Mouse (Mus musculus): ENCODE results near the gene Slc25a53. TPM values are rescaled to one million over a fixed set of nuclear protein-coding genes. Genes with fewer than 3 reads are reported as not detected.

The Slc25a53 gene
- polyA plus RNA-seq (2015; fragmentation: Nextera tagmentation; extraction: Ambion mirVana): 15.9 and 18.6 TPM in 2 replicates

DNA sequence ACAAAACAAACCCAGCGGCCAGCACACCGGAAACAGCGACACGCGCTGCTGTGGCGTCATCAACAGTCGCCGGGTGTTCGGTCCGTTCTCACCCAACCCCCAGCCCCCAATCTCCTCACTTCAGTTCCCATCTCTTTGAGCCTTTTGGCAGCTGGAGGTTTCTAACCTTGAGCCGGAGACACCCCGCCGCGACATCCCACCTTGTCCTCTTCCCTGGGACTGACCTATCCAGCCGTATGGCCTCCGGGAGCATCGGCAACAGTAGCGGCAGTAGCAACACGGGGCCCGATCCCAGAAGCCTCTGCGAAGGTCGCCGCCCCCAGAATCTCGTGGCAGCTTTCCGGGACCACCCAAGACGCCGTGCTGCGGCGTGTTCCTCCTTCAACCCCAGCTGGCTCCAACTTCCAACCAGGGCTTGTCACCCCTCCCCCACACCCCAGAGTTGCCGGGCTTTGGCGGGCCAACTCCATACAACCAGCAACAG, at the start of gene Slc25a53:
Gene Slc25a53 (minus strand): TSS at position 303 of the 484 bp plus-strand sequence.
- Histone ChIP-seq H3K9me3 (no peaks in the 10 kb centered on the region), H3K36me3 (no peaks in the 10 kb centered on the region), H3K4me1 (replicated peaks) (peaks cover 7% of the 10 kb centered on the region; the same call in 1 of the 2 replicates), H3K9ac (peak within 1 kb of the TSS; percentile 68), H3K4me2 (peak within 1 kb of the TSS; percentile 62), H3K27ac (peak within 1 kb of the TSS; percentile 92), H3K4me3 (peak within 1 kb of the TSS; percentile 48), H3K27me3 (no peaks in the 10 kb centered on the region)
- WGBS: 18% methylated on average over 31 of the region's 31 CpGs
- peak; percentile 95 for ATAC-seq (ENCODE audit: low FRiP score)

DNA sequence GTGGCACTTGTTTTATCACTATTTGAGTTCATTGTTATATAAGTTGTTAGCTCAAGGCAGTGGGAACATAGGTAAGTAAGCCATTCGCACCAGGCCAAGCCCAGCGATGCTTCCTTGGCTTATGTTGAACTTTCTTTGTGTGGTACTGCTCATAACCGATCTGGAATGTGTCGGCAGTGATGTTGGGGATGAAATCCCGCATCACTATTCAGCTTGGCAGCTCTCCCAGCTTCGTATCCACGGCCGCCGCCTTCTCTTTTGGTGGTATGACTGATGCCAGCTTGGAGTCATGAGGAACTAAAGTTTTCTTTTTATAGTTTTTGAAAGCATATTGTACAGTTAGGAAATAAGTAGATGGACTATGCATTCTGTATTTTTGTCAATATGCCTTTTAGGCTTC, 25.1 kb upstream of the Slc25a53 start:
- Histone ChIP-seq H3K36me3 (no peaks in the 10 kb centered on the region), H3K4me3 (no peak overlapping the region), H3K9me3 (no peaks in the 10 kb centered on the region), H3K27ac (no peak overlapping the region), H3K9ac (no peak overlapping the region), H3K27me3 (no peaks in the 10 kb centered on the region), H3K4me2 (no peak overlapping the region), H3K4me1 (replicated peaks) (no peaks in the 10 kb centered on the region)
- 76% methylated on average over 9 of the region's 9 CpGs for WGBS
- no peak for ATAC-seq (ENCODE audit: low FRiP score)

DNA sequence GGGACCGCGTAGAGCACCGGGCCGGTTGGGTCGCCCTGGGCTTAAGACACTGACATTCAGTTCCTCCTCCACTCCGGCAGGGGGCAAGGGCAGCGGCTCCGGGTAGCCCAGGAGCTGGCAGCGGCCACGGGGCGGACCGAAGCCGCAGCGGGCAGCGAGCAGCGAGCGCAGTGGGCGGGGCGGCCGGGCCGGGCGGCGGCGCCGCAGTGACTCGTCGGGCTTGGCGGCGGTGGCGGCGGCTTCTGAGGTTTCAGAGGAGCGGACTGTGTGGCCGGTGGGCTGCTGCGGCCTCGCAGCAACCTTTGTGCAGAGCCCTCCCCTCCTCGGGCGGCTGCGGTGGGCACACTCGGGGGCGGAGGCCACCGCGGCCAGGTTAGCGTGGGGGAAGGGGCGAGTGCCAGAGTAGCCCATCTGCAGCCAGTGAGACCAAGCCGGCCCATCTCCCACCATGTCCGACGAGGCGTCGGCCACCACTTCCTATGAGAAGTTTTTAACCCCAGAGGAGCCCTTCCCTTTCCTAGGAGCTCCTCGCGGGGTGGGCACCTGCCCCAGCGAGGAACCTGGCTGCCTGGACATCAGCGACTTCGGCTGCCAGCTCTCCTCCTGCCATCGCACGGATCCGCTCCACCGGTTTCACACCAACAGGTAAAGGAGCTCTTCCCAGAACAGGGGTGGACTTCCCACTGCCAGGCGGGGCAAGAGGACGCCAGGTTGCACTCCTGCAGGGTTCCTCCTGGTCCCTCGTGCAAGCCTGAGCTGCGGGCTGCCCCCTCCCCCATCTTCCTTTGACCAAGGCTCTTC, 11.5 kb upstream of the Slc25a53 start, which contains the start of gene Fam199x:
Gene Fam199x (plus strand): TSS at position 170 of the 801 bp plus-strand sequence.
- Histone ChIP-seq H3K27ac (peak within 1 kb of the TSS; percentile 64), H3K27me3 (no peaks in the 10 kb centered on the region), H3K36me3 (no peaks in the 10 kb centered on the region), H3K9ac (peak within 1 kb of the TSS; percentile 83), H3K9me3 (no peaks in the 10 kb centered on the region), H3K4me1 (replicated peaks) (peaks cover 10% of the 10 kb centered on the region; the same call in 1 of the 2 replicates), H3K4me2 (peak within 1 kb of the TSS; percentile 63), H3K4me3 (peak within 1 kb of the TSS; percentile 64)
- WGBS: 11% methylated on average over 25 of the region's 62 CpGs
- ATAC-seq (ENCODE audit: low FRiP score): peak; percentile 96

DNA sequence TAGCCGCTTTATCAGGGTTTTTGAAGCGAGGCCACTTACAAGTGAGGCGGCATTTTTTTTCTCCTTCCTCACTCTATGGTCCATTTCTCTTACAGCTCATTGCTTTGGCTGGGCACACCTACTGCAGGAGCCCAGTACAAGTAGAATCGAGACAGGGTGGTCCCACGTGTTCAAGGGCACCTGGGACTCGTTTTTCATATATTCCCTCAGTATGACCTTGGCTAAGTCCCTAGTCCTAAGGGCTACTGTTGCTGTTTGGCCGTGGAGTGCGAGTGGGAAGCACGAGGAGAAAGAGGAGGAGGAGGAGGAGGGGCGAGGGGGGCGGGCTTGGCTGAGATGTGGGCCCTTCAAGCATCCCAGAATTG, 10.9 kb upstream of the Slc25a53 start:
- peak overlapping the region; percentile 83 for H3K9ac ChIP-seq
- no peaks in the 10 kb centered on the region for H3K36me3 ChIP-seq
- H3K4me2 ChIP-seq: peak overlapping the region; percentile 63
- no peak overlapping the region for H3K27ac ChIP-seq
- H3K4me1 ChIP-seq (replicated peaks): peaks cover 10% of the 10 kb centered on the region; the same call in 1 of the 2 replicates
- no peaks in the 10 kb centered on the region for H3K27me3 ChIP-seq
- 22% methylated on average over 8 of the region's 11 CpGs for WGBS
- H3K9me3 ChIP-seq: no peaks in the 10 kb centered on the region
- ATAC-seq (ENCODE audit: low FRiP score): no peak; the same call in 1 of the 2 replicates
- H3K4me3 ChIP-seq: peak overlapping the region; percentile 64

DNA sequence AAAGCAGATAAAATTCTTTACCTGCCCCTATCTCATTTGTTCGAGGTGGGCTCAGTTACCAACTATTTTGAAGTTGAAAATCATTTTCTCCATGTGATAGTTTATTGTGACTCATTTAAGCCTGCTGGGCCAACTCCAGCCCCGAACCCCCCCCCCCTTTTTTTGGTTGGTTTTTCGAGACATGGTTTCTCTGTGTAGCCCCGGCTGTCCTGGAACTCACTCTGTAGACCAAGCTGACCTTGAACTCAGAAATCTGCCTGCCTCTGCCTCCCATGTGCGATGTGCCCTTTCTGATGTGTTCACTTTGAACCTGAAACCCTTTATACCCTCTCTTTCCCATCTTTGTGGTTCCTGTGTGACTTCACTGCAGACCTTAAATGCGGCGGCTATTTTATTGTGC, 400 bp upstream of the Slc25a53 start:
- 0 out of 2 replicates have a peak overlapping the region, but pooled peaks have one; percentile 92 for H3K27ac ChIP-seq
- ATAC-seq (ENCODE audit: low FRiP score): peak; percentile 61
- WGBS: 40% methylated on average over 7 of the region's 7 CpGs

DNA sequence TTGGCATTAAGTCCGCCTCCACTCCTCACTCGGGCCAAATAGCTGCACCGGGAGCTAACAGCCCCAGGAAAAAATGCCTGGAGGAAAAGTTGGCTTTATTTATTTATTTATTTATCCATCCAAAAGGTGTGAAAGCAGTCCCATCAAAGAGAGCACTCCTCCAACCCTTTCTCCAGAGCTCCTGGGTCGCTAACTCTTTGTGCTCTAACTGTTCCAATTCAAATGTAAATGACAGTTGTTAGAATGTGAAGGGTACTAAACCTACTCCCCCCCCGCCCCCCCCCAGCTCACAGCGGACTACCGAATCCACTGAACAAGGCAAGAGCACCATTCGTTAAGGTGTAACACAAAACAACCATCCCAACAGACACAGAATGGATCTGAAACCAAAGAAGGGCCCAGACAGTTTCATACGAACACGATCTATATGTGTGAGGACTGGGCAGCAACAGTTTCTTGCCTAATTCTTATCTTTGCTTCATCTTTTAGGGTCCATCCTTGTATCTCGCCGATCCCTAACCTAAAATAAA, 567 bp downstream of the Slc25a53 start:
- Histone ChIP-seq H3K9ac (peak overlapping the region; percentile 68), H3K4me3 (peak overlapping the region; percentile 48)
- 15% methylated on average over 12 of the region's 12 CpGs for WGBS

More for the DNA sequence above, 400 bp upstream of the Slc25a53 start:
- peak overlapping the region; percentile 48 for H3K4me3 ChIP-seq
- no peaks in the 10 kb centered on the region for H3K9me3 ChIP-seq
- H3K36me3 ChIP-seq: no peaks in the 10 kb centered on the region
- no peaks in the 10 kb centered on the region for H3K27me3 ChIP-seq
- H3K4me2 ChIP-seq: peak overlapping the region; percentile 51
- H3K9ac ChIP-seq: no peak overlapping the region
- H3K4me1 ChIP-seq (replicated peaks): peaks cover 7% of the 10 kb centered on the region; the same call in 1 of the 2 replicates

DNA sequence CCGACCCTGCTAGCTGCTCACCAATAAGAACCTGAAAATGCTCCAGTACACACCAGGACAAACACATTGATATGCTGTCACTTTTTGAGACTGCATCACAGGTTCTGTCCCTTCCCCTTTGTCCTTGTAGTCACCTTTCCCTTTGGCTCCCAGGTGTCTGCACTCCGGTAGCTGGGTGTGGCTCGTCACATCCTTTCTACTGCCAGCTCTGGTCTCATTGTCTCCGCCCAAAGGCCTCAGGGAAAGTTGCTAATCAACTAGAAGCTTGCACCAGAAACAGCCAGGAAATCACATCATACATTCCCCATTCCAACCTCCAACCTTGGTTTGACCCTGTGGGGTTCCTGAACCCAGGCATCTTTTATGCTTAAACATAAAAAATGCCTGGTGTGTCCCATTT, 3.8 kb downstream of the Slc25a53 start:
- Histone ChIP-seq H3K27ac (no peak overlapping the region), H3K4me3 (no peak overlapping the region), H3K4me2 (no peak overlapping the region), H3K27me3 (no peaks in the 10 kb centered on the region), H3K36me3 (no peaks in the 10 kb centered on the region), H3K9ac (no peak overlapping the region), H3K9me3 (no peaks in the 10 kb centered on the region), H3K4me1 (replicated peaks) (peaks cover 7% of the 10 kb centered on the region; the same call in 1 of the 2 replicates)
- 77% methylated on average over 4 of the region's 4 CpGs for WGBS
- ATAC-seq (ENCODE audit: low FRiP score): no peak

More for the DNA sequence above, 567 bp downstream of the Slc25a53 start:
- Histone ChIP-seq H3K27ac (peak overlapping the region; percentile 92), H3K36me3 (no peaks in the 10 kb centered on the region), H3K9me3 (no peaks in the 10 kb centered on the region), H3K4me1 (replicated peaks) (peaks cover 7% of the 10 kb centered on the region; the same call in 1 of the 2 replicates), H3K4me2 (peak overlapping the region; percentile 62), H3K27me3 (no peaks in the 10 kb centered on the region)
- no peak for ATAC-seq (ENCODE audit: low FRiP score)

DNA sequence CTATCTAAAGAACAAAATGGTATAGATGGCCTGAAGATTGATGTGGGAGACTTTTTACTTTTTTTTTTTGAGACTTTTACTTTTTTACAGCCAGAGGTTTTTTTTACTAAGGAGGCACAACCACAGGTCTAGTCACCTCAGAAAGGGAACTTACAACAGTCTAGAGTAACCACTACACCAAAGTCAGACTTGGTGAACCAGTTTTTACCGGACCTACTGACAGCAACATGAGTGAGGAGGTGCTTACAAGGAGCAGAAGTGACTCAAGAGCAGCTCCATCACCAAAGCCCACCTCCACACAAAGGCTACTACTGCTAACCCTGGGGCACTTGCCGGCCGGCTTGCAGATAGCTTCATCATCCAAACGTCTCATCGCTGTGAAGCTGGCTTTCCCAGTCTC, 6.4 kb downstream of the Slc25a53 start:
- no peak overlapping the region for H3K27ac ChIP-seq
- no peak overlapping the region for H3K9ac ChIP-seq
- peaks cover 1% of the 10 kb centered on the region; the same call in 1 of the 2 replicates for H3K4me1 ChIP-seq (replicated peaks)
- no peak overlapping the region for H3K4me2 ChIP-seq
- H3K9me3 ChIP-seq: no peaks in the 10 kb centered on the region
- H3K4me3 ChIP-seq: no peak overlapping the region
- H3K36me3 ChIP-seq: peaks cover 4% of the 10 kb centered on the region; the same call in 1 of the 2 replicates
- WGBS: 88% methylated on average over 5 of the region's 5 CpGs
- no peaks in the 10 kb centered on the region for H3K27me3 ChIP-seq
- no peak for ATAC-seq (ENCODE audit: low FRiP score)

DNA sequence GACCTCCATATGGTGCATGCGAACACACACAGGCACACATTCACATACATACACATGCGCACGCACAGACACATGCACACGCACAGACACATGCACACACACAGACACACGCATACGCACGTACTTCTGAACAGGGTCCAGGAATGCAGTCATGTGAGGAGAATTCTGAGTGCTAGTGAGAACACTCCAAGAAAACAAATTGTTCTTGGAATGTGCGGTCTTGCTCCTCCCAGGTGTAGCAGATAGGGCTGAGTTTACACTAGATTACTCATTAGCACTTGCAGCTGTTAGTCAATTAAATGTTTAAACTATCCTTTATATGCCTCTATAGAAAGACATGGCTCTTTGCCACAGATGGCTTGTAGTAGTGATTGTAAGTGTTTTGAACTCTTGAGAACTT, 7.2 kb downstream of the Slc25a53 start:
- no peak for ATAC-seq (ENCODE audit: low FRiP score)
- peaks cover 4% of the 10 kb centered on the region; the same call in 1 of the 2 replicates for H3K36me3 ChIP-seq
- no peak overlapping the region for H3K4me3 ChIP-seq
- WGBS: 96% methylated on average over 8 of the region's 8 CpGs
- no peaks in the 10 kb centered on the region for H3K4me1 ChIP-seq (replicated peaks)
- no peaks in the 10 kb centered on the region for H3K27me3 ChIP-seq
- H3K9ac ChIP-seq: no peak overlapping the region
- H3K4me2 ChIP-seq: no peak overlapping the region
- H3K9me3 ChIP-seq: no peaks in the 10 kb centered on the region
- no peak overlapping the region for H3K27ac ChIP-seq

DNA sequence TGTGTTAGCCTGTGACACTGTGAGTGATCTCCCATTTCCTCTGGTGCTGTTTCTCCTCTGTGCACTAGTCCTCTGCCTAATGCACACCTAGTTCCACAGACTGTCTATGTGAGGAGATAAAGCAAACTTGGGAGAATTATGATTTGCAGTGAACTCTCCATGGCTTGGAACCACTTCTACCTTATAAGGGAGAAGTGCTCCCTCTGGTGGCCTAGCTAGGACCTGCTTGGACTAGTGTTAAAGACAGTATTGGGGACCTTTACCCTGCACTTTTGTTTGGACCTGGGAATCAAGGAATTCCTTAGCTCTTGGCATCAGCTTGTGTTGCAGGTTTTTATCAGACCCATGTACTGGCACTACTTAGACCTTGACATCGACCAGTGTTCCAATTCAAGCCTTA, 18.8 kb downstream of the Slc25a53 start:
- no peak overlapping the region for H3K9ac ChIP-seq
- H3K4me2 ChIP-seq: no peak overlapping the region
- H3K36me3 ChIP-seq: no peaks in the 10 kb centered on the region
- no peak overlapping the region for H3K27ac ChIP-seq
- no peaks in the 10 kb centered on the region for H3K27me3 ChIP-seq
- H3K4me1 ChIP-seq (replicated peaks): no peaks in the 10 kb centered on the region
- WGBS: 24% methylated on average over 1 of the region's 1 CpGs
- ATAC-seq (ENCODE audit: low FRiP score): no peak; the same call in 1 of the 2 replicates
- no peaks in the 10 kb centered on the region for H3K9me3 ChIP-seq
- H3K4me3 ChIP-seq: no peak overlapping the region

DNA sequence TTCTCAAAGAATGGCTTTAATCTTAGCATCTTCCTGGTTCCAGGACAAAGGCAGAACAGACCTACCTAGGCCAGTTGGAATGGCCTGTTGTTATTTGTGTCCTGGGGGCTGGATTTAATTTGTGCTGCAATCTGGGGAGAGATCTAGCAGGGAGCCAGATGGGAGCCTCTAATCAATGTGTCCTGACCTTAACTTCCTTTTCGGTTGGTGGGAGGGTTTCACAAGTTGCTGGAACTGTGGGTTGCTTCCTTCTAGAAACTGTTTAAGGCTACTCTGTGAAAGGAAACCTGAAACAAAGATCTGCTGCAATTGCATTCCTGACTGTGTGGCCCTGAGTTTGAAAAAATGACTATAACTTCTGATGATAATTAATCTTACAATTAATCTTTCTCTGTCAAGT, 20.4 kb downstream of the Slc25a53 start:
- no peak overlapping the region for H3K4me3 ChIP-seq
- H3K9ac ChIP-seq: no peak overlapping the region
- H3K27me3 ChIP-seq: no peaks in the 10 kb centered on the region
- H3K9me3 ChIP-seq: no peaks in the 10 kb centered on the region
- H3K27ac ChIP-seq: no peak overlapping the region
- ATAC-seq (ENCODE audit: low FRiP score): no peak
- no peaks in the 10 kb centered on the region for H3K36me3 ChIP-seq
- H3K4me2 ChIP-seq: no peak overlapping the region
- H3K4me1 ChIP-seq (replicated peaks): no peaks in the 10 kb centered on the region
- WGBS: 67% methylated on average over 1 of the region's 1 CpGs

DNA sequence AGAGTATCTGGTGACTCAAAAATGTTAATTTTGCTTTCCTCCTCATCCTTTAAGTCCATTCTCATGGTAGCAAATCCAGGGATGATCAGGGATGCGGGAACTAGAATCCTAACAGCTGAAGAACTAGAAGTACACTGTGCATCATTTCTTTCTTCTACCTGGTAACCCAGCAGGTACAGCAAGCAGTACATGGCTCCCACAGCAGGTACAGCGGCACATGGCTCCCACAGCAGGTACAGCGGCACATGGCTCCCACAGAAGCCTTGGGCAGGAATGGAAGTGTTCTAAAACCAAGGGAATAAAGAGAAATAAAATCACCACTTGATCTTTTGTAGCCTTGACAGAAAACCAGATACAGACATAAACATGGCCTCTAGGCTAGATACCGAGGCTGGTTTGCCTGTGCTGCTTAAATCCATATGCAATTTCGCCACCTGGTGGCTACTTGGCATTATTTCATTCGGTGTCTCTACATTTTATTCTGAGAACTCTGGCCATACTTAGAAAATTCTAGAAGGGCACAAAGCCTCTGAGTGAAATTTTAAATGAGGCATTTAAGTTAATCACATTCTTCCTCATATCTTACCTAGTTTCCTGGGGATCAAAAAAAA, 22.9 kb downstream of the Slc25a53 start:
- H3K4me1 ChIP-seq (replicated peaks): no peaks in the 10 kb centered on the region
- H3K36me3 ChIP-seq: no peaks in the 10 kb centered on the region
- H3K27me3 ChIP-seq: no peaks in the 10 kb centered on the region
- H3K4me2 ChIP-seq: no peak overlapping the region
- H3K4me3 ChIP-seq: no peak overlapping the region
- H3K9ac ChIP-seq: no peak overlapping the region
- ATAC-seq (ENCODE audit: low FRiP score): no peak
- no peaks in the 10 kb centered on the region for H3K9me3 ChIP-seq
- 53% methylated on average over 6 of the region's 6 CpGs for WGBS
- H3K27ac ChIP-seq: no peak overlapping the region

Measured in hindbrain, embryonic 13.5 days (tissue).